ENCODE assay signal across 9 mouse cellular contexts in genomic region chr2:72838085-72838727, GRCm38 (mm10).
DNase-seq lines count a peak whose midpoint lies in the region; ATAC-seq and TF ChIP-seq lines count a peak whose summit lies in the region.
"Had no signal": no experiment of that assay in that cellular context is flagged by ENCODE, and none has a peak within 500 bp of the region (broad histone marks: within the 10 kb centered on the region; RNA-seq: fewer than 3 reads in every experiment).

No protein-coding gene starts in this region.

- DNase-seq in kidney, postnatal 0 days (ENCODE audit: low spot score) = peak; percentile 44
- peak; percentile 39 for DNase-seq in ES-E14 (ENCODE audit: low read depth, low spot score)
- DNase-seq in naive thymus-derived CD4-positive, alpha-beta T cell, adult 2 months (ENCODE audit: low read depth) = peak; percentile 77
- no peak for DNase-seq in left cerebral cortex, postnatal 36 days (ENCODE audit: low spot score in 2 of 2)
- no peak for DNase-seq in layer of hippocampus, adult 18-20 months (ENCODE audit: low spot score in 2 of 2)
- no peak for DNase-seq in spleen, adult 18-20 months

- H3K4me3 ChIP-seq in kidney, postnatal 0 days (replicated peaks; ENCODE audit: low read depth, low read length) = no peak overlapping the region
- no peak overlapping the region for H3K4me3 ChIP-seq in kidney, embryonic 15.5 days (replicated peaks)
- no peak overlapping the region for H3K4me3 ChIP-seq in ES-E14 (ENCODE audit: insufficient read depth in 1 of 2, low read depth in 1 of 2, low read length in 2 of 2, poor library complexity in 1 of 2, severe bottlenecking in 1 of 2)
- no peak overlapping the region for H3K4me3 ChIP-seq in heart, embryonic 15.5 days
- H3K4me3 ChIP-seq: heart, embryonic 13.5 days had no signal

- TF ChIP-seq CTCF in kidney, postnatal 0 days (IDR thresholded peaks at IDR 0.05; ENCODE audit: low read depth) = no peak

- intact Hi-C loops in left cerebral cortex, postnatal 36 days (cut with DNase I) = no loop called here

- ATAC-seq in kidney, postnatal 0 days (replicated peaks; ENCODE audit: low FRiP score, low read depth) = no peak; the same call in 1 of the 2 replicates
- ATAC-seq in kidney, embryonic 15.5 days (replicated peaks; ENCODE audit: low FRiP score) = no peak
- 0 out of 2 replicates have a peak, but pooled peaks have one; percentile 47 for ATAC-seq in heart, embryonic 15.5 days (replicated peaks; ENCODE audit: insufficient number of reproducible peaks, insufficient read depth, low FRiP score, low read depth)

- no peaks in the 10 kb centered on the region for H3K9me3 ChIP-seq in kidney, postnatal 0 days (replicated peaks; ENCODE audit: low read length)
- H3K9me3 ChIP-seq in kidney, embryonic 15.5 days (replicated peaks) = no peaks in the 10 kb centered on the region
- H3K9me3 ChIP-seq in ES-E14 (ENCODE audit: control insufficient read depth, insufficient read depth, low read depth, low read length) = no peaks in the 10 kb centered on the region
- H3K9me3 ChIP-seq in heart, embryonic 15.5 days (replicated peaks) = no peaks in the 10 kb centered on the region

- no peak overlapping the region for H3K27ac ChIP-seq in kidney, postnatal 0 days
- H3K27ac ChIP-seq in kidney, embryonic 15.5 days = no peak overlapping the region
- no peak overlapping the region for H3K27ac ChIP-seq in ES-E14 (ENCODE audit: insufficient read depth, low read depth, low read length, poor library complexity, severe bottlenecking)
- H3K27ac ChIP-seq in heart, embryonic 15.5 days = no peak overlapping the region
- H3K27ac ChIP-seq: heart, embryonic 13.5 days had no signal

- no peaks in the 10 kb centered on the region for H3K27me3 ChIP-seq in kidney, postnatal 0 days (ENCODE audit: insufficient read depth, low read length)
- H3K27me3 ChIP-seq in kidney, embryonic 15.5 days = no peaks in the 10 kb centered on the region
- no peaks in the 10 kb centered on the region for H3K27me3 ChIP-seq in heart, embryonic 15.5 days
- H3K27me3 ChIP-seq: heart, embryonic 13.5 days had no signal

- no peak overlapping the region for H3K9ac ChIP-seq in kidney, postnatal 0 days (ENCODE audit: low read depth, low read length)
- no peak overlapping the region for H3K9ac ChIP-seq in kidney, embryonic 15.5 days
- no peak overlapping the region for H3K9ac ChIP-seq in ES-E14 (ENCODE audit: insufficient read depth, low read depth, low read length, poor library complexity, severe bottlenecking)
- H3K9ac ChIP-seq in heart, embryonic 15.5 days = no peak overlapping the region
- H3K9ac ChIP-seq: heart, embryonic 13.5 days had no signal

- in situ Hi-C loops in ES-E14 (cut with MboI; ENCODE audit: low sequenced_read_pairs in 2 of 2, unreplicated experiment in 2 of 2) = no loop called here

- H3K4me2 ChIP-seq in kidney, postnatal 0 days (ENCODE audit: low read length) = no peak overlapping the region
- no peak overlapping the region for H3K4me2 ChIP-seq in kidney, embryonic 15.5 days
- H3K4me2 ChIP-seq in heart, embryonic 15.5 days = no peak overlapping the region
- H3K4me2 ChIP-seq: heart, embryonic 13.5 days had no signal

- H3K36me3 ChIP-seq in kidney, postnatal 0 days (ENCODE audit: insufficient read depth, low read length) = no peaks in the 10 kb centered on the region
- H3K36me3 ChIP-seq in kidney, embryonic 15.5 days = no peaks in the 10 kb centered on the region
- no peaks in the 10 kb centered on the region for H3K36me3 ChIP-seq in ES-E14 (ENCODE audit: control insufficient read depth, insufficient read depth, low read length, poor library complexity, severe bottlenecking)
- H3K36me3 ChIP-seq in heart, embryonic 15.5 days = no peaks in the 10 kb centered on the region
- H3K36me3 ChIP-seq: heart, embryonic 13.5 days had no signal

- H3K4me1 ChIP-seq in kidney, postnatal 0 days (replicated peaks; ENCODE audit: insufficient read depth, low read length) = no peaks in the 10 kb centered on the region
- H3K4me1 ChIP-seq in kidney, embryonic 15.5 days = 0 out of 2 replicates have a peak, but pooled peaks cover 3% of the 10 kb centered on the region
- H3K4me1 ChIP-seq in ES-E14 (ENCODE audit: control insufficient read depth in 2 of 2, insufficient read depth in 2 of 2, low read length in 2 of 2, poor library complexity in 1 of 2) = peaks cover 2 to 3% of the 10 kb centered on the region in 2 experiments; a peak in 2 of 4 replicates
- peaks cover 14% of the 10 kb centered on the region for H3K4me1 ChIP-seq in heart, embryonic 15.5 days (replicated peaks)

- 46% methylated on average over 6 of the region's 6 CpGs for WGBS in kidney, postnatal 0 days
- 40% methylated on average over 6 of the region's 6 CpGs for WGBS in kidney, embryonic 15.5 days
- 40% methylated on average over 6 of the region's 6 CpGs for WGBS in heart, embryonic 15.5 days

TF ChIP-seq in ES-E14, 5 proteins besides CTCF, POLR2A, EP300 and RAD21:
- TF ChIP-seq ZNF384 (IDR thresholded peaks at IDR 0.05; ENCODE audit: low read depth, low read length) (no peak), MAFK (IDR thresholded peaks at IDR 0.05; ENCODE audit: insufficient read depth, low read depth, low read length) (0 out of 2 replicates have a peak, but pooled peaks have one; percentile 6)

Comparison
In these comparisons a context has a peak if more than half of its experiments do, and no peak if none do; other contexts are left out.
1. DNase-seq: peak in kidney, postnatal 0 days (single experiment), ES-E14 (single experiment) and naive thymus-derived CD4-positive, alpha-beta T cell, adult 2 months (single experiment); none in left cerebral cortex, postnatal 36 days (0 of 2), layer of hippocampus, adult 18-20 months (0 of 2) and spleen, adult 18-20 months (0 of 2).